Mouse (Mus musculus): ENCODE data around the gene Tex52. TPM values are rescaled to one million over a fixed set of nuclear protein-coding genes. Genes with fewer than 3 reads are reported as not detected.

Tex52 gene
- polyA plus RNA-seq, 1 experiment from 2014 or later: 0.34 TPM

- Histone ChIP-seq H3K4me2 (replicated peaks) (no peak overlapping the region), H3K27me3 (no peaks in the 10 kb centered on the region), H3K9me3 (no peaks in the 10 kb centered on the region), H3K4me1 (0 out of 2 replicates have a peak, but pooled peaks cover 3% of the 10 kb centered on the region), H3K9ac (no peak overlapping the region), H3K27ac (no peak overlapping the region), H3K36me3 (peaks cover 15% of the 10 kb centered on the region), H3K4me3 (no peak overlapping the region)
- WGBS: 85% methylated on average over 2 of the region's 2 CpGs
- no peak for ATAC-seq (ENCODE audit: low FRiP score, low read depth)
These were observed 45.8 kb downstream of the Tex52 start for GRCm38 (mm10) chr6:128421036-128421435.

- H3K27me3 ChIP-seq: no peaks in the 10 kb centered on the region
- peaks cover 14% of the 10 kb centered on the region; the same call in 1 of the 2 replicates for H3K36me3 ChIP-seq
- H3K4me1 ChIP-seq: 0 out of 2 replicates have a peak, but pooled peaks cover 3% of the 10 kb centered on the region
- H3K9me3 ChIP-seq: no peaks in the 10 kb centered on the region
- no peak overlapping the region for H3K27ac ChIP-seq
- H3K4me3 ChIP-seq: no peak overlapping the region
- H3K9ac ChIP-seq: no peak overlapping the region
- H3K4me2 ChIP-seq (replicated peaks): no peak overlapping the region
- 85% methylated on average over 3 of the region's 3 CpGs for WGBS
- ATAC-seq (ENCODE audit: low FRiP score, low read depth): no peak
These were observed 46.2 kb downstream of the Tex52 start for GRCm38 (mm10) chr6:128421480-128421879.

- Histone ChIP-seq H3K27me3 (no peaks in the 10 kb centered on the region), H3K4me3 (peak overlapping the region; percentile 66), H3K9me3 (no peaks in the 10 kb centered on the region), H3K27ac (peak overlapping the region; percentile 94), H3K4me2 (replicated peaks) (peak overlapping the region; percentile 73), H3K36me3 (peaks cover 18% of the 10 kb centered on the region), H3K9ac (peak overlapping the region; percentile 74), H3K4me1 (0 out of 2 replicates have a peak, but pooled peaks cover 3% of the 10 kb centered on the region)
- no peak for ATAC-seq (ENCODE audit: low FRiP score, low read depth)
- WGBS: 46% methylated on average over 16 of the region's 16 CpGs
These were observed 48.4 kb downstream of the Tex52 start for GRCm38 (mm10) chr6:128423496-128424268.

- WGBS: under 1% methylated on average over 42 of the region's 42 CpGs
- 0 out of 2 replicates have a peak, but pooled peaks cover 3% of the 10 kb centered on the region for H3K4me1 ChIP-seq
- peak; percentile 94 for ATAC-seq (ENCODE audit: low FRiP score, low read depth)
- H3K9me3 ChIP-seq: no peaks in the 10 kb centered on the region
- peak within 1 kb of the TSS; percentile 74 for H3K9ac ChIP-seq
- H3K27ac ChIP-seq: peak within 1 kb of the TSS; percentile 94
- peak within 1 kb of the TSS; percentile 66 for H3K4me3 ChIP-seq
- H3K36me3 ChIP-seq: peaks cover 24% of the 10 kb centered on the region
- H3K4me2 ChIP-seq (replicated peaks): peak within 1 kb of the TSS; percentile 73
- no peaks in the 10 kb centered on the region for H3K27me3 ChIP-seq
These were observed 49.2 kb downstream of the Tex52 start, which contains the start of gene Itfg2 for GRCm38 (mm10) chr6:128424269-128425019. Gene Itfg2, minus strand, starts transcription at chr6:128424931.

- H3K36me3 ChIP-seq: peaks cover 28% of the 10 kb centered on the region
- no peaks in the 10 kb centered on the region for H3K27me3 ChIP-seq
- H3K9ac ChIP-seq: peak overlapping the region; percentile 74
- H3K4me2 ChIP-seq (replicated peaks): peak overlapping the region; percentile 73
- no peak for ATAC-seq (ENCODE audit: low FRiP score, low read depth)
- 16% methylated on average over 9 of the region's 9 CpGs for WGBS
- H3K9me3 ChIP-seq: no peaks in the 10 kb centered on the region
- H3K4me3 ChIP-seq: peak overlapping the region; percentile 66
- peak overlapping the region; percentile 69 for H3K27ac ChIP-seq
- H3K4me1 ChIP-seq: 0 out of 2 replicates have a peak, but pooled peaks cover 3% of the 10 kb centered on the region
These were observed 49.8 kb downstream of the Tex52 start for GRCm38 (mm10) chr6:128425046-128425445.

- Histone ChIP-seq H3K9ac (no peak overlapping the region), H3K27ac (no peak overlapping the region), H3K36me3 (peaks cover 47% of the 10 kb centered on the region), H3K4me1 (0 out of 2 replicates have a peak, but pooled peaks cover 3% of the 10 kb centered on the region), H3K4me2 (replicated peaks) (no peak overlapping the region), H3K27me3 (no peaks in the 10 kb centered on the region), H3K9me3 (no peaks in the 10 kb centered on the region), H3K4me3 (no peak overlapping the region)
- ATAC-seq (ENCODE audit: low FRiP score, low read depth): no peak
- 95% methylated on average over 5 of the region's 5 CpGs for WGBS
These were observed 52.3 kb downstream of the Tex52 start for GRCm38 (mm10) chr6:128427571-128427970.

- H3K27me3 ChIP-seq: no peaks in the 10 kb centered on the region
- H3K4me2 ChIP-seq (replicated peaks): no peak overlapping the region
- no peak overlapping the region for H3K4me3 ChIP-seq
- peaks cover 65% of the 10 kb centered on the region for H3K36me3 ChIP-seq
- no peak overlapping the region for H3K9ac ChIP-seq
- ATAC-seq (ENCODE audit: low FRiP score, low read depth): no peak
- H3K9me3 ChIP-seq: no peaks in the 10 kb centered on the region
- H3K4me1 ChIP-seq: no peaks in the 10 kb centered on the region
- 93% methylated on average over 2 of the region's 2 CpGs for WGBS
- H3K27ac ChIP-seq: no peak overlapping the region
These were observed 54.0 kb downstream of the Tex52 start for GRCm38 (mm10) chr6:128429300-128429699.

- Histone ChIP-seq H3K27me3 (no peaks in the 10 kb centered on the region), H3K4me3 (no peak overlapping the region), H3K4me1 (no peaks in the 10 kb centered on the region), H3K27ac (no peak overlapping the region), H3K4me2 (replicated peaks) (no peak overlapping the region), H3K9ac (no peak overlapping the region), H3K9me3 (no peaks in the 10 kb centered on the region), H3K36me3 (peaks cover 70% of the 10 kb centered on the region)
- WGBS: 86% methylated on average over 6 of the region's 6 CpGs
- no peak for ATAC-seq (ENCODE audit: low FRiP score, low read depth)
These were observed 54.6 kb downstream of the Tex52 start for GRCm38 (mm10) chr6:128429826-128430225.

GRCm38 (mm10) chr6:128432356-128432915 is 57.2 kb downstream of the Tex52 start:
- WGBS: 94% methylated on average over 13 of the region's 13 CpGs
- Histone ChIP-seq H3K9ac (no peak overlapping the region), H3K4me3 (no peak overlapping the region), H3K27me3 (no peaks in the 10 kb centered on the region), H3K4me1 (peaks cover 12% of the 10 kb centered on the region), H3K9me3 (no peaks in the 10 kb centered on the region), H3K27ac (no peak overlapping the region), H3K4me2 (replicated peaks) (no peak overlapping the region), H3K36me3 (peaks cover 88% of the 10 kb centered on the region)
- ATAC-seq (ENCODE audit: low FRiP score, low read depth): no peak

- Histone ChIP-seq H3K4me3 (no peak overlapping the region), H3K27me3 (no peaks in the 10 kb centered on the region), H3K9ac (no peak overlapping the region), H3K36me3 (peaks cover 81% of the 10 kb centered on the region), H3K4me2 (replicated peaks) (no peak overlapping the region), H3K9me3 (no peaks in the 10 kb centered on the region), H3K27ac (no peak overlapping the region), H3K4me1 (peaks cover 12% of the 10 kb centered on the region)
- 94% methylated on average over 13 of the region's 13 CpGs for WGBS
- no peak for ATAC-seq (ENCODE audit: low FRiP score, low read depth)
These were observed 58.3 kb downstream of the Tex52 start for GRCm38 (mm10) chr6:128433566-128433965.
